Mouse (Mus musculus) olfactory bulb, adult 2 months (tissue): ENCODE results near the gene Pigm.

Experiments used
- CTCF ChIP-seq: fragments of 200-500 bp; IDR thresholded peaks from 2 replicates; pipeline ENCODE4 v1.5.1; 2012; ENCODE audit warnings: low read depth, mild to moderate bottlenecking, low read length, moderate library complexity; ENCODE audit not compliant: insufficient read depth
- POLR2A ChIP-seq: fragments of 200-500 bp; IDR thresholded peaks from 2 replicates; pipeline ENCODE4 v1.6.1; 2012; ENCODE audit warnings: mild to moderate bottlenecking, low read depth, low read length, moderate library complexity; ENCODE audit not compliant: insufficient read depth

DNA sequence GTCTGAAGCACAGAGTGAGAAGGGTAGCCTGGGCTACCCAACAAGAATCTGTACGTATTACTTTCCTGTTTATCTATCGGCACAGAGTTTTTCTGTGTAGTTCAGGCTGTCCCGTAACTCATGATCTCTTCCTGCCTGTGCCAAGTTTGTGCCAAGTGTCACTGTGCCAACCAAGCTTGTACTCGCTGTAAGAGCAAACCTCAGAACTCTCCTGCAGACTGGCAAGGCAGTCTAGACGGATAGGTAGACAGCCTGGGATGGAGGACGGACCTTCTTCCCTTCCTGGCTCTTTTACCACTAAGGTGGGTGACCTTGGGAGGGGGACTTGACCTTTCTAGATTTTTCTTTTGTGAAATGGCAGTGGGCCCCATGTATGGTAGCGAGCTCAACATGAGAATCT lies 38.7 kb downstream of the Pigm start:
- TF ChIP-seq POLR2A (no peak), CTCF (no peak)
